Mouse (Mus musculus): ENCODE results near the gene Top3a. TPM values are rescaled to one million over a fixed set of nuclear protein-coding genes. Genes with fewer than 3 reads are reported as not detected.

The Top3a gene
- polyA plus RNA-seq, 1 experiment: 5.7 TPM

DNA sequence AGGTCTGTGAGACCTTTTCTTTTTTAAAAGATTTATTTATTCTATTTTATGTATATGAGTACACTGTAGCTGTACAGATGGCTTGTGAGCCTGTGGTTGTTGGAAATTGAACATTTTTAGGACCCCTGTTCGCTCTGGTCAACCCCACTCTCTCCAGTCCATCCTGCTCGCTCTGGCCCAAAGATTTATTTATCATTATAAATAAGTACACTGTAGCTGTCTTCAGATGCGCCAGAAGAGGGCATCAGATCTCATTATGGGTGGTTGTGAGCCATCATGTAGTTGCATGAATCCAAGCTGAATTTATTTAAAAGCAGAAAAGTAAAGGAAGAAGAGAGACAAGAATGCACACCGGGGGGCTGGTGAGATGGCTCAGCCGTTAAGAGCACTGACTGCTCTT lies 42.0 kb downstream of the Top3a start:
- Histone ChIP-seq H3K27me3 (ENCODE audit: control insufficient read depth, insufficient read depth, insufficient read length) (no peaks in the 10 kb centered on the region), H3ac (ENCODE audit: control insufficient read depth, insufficient read length) (no peak overlapping the region), H3K36me3 (ENCODE audit: control insufficient read depth, insufficient read depth) (peaks cover 5% of the 10 kb centered on the region), H3K4me2 (ENCODE audit: low read depth) (no peak overlapping the region), H3K79me2 (ENCODE audit: control insufficient read depth, insufficient read depth) (no peaks in the 10 kb centered on the region), H3K4me3 (no peak overlapping the region)
- TF ChIP-seq TCF12 (IDR thresholded peaks at IDR 0.05; ENCODE audit: insufficient read depth, poor library complexity, severe bottlenecking) (no peak), USF1 (IDR thresholded peaks at IDR 0.05; ENCODE audit: low read depth) (no peak), TCF3 (IDR thresholded peaks at IDR 0.05; ENCODE audit: insufficient read length, low read depth) (no peak), POLR2A (IDR thresholded peaks at IDR 0.05; ENCODE audit: insufficient read length, low read depth) (no peak), SRF (IDR thresholded peaks at IDR 0.05; ENCODE audit: control insufficient read depth, insufficient read length, low read depth) (no peak), CEBPB (IDR thresholded peaks at IDR 0.05; ENCODE audit: insufficient read depth, poor library complexity, severe bottlenecking) (no peak), REST (IDR thresholded peaks at IDR 0.05; ENCODE audit: insufficient read depth, insufficient read length) (no peak), MYOG (IDR thresholded peaks at IDR 0.05; ENCODE audit: control insufficient read depth in 1 of 3, insufficient read depth in 1 of 3, insufficient read length in 2 of 3, low read depth in 2 of 3) (no peak), MAX (IDR thresholded peaks at IDR 0.05; ENCODE audit: low read depth) (no peak)

DNA sequence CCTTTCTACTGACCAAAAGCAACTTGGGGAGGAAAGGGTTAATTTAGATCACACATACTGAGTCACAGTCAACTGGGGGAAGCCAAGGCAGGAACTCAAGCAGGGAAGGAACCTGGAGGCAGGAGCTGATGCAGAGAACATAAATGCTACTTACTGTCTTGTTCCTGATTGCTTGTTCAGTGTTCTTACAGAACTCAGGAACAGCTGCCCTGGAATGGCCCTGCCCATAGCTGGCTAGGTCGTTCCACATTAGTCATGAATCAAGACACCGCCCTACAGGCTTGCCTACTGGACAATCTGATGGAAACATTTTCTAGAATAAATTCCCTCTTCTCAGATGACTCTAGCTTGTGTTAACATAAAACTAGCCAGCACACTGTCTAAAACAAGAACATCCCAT lies 43.0 kb downstream of the Top3a start:
- Histone ChIP-seq H3K4me2 (ENCODE audit: low read depth) (no peak overlapping the region), H3K4me3 (no peak overlapping the region), H3K36me3 (ENCODE audit: control insufficient read depth, insufficient read depth) (peaks cover 5% of the 10 kb centered on the region), H3K27me3 (ENCODE audit: control insufficient read depth, insufficient read depth, insufficient read length) (no peaks in the 10 kb centered on the region), H3ac (ENCODE audit: control insufficient read depth, insufficient read length) (no peak overlapping the region), H3K79me2 (ENCODE audit: control insufficient read depth, insufficient read depth) (no peaks in the 10 kb centered on the region)
- peak in 1 of 3 experiments; percentile 69 for TF ChIP-seq MYOG (IDR thresholded peaks at IDR 0.05; ENCODE audit: control insufficient read depth in 1 of 3, insufficient read depth in 1 of 3, insufficient read length in 2 of 3, low read depth in 2 of 3)
- TF ChIP-seq REST (IDR thresholded peaks at IDR 0.05; ENCODE audit: insufficient read depth, insufficient read length): no peak
- TF ChIP-seq MYOD1 (IDR thresholded peaks at IDR 0.05; ENCODE audit: control insufficient read depth in 1 of 3, insufficient read length in 2 of 3, low read depth in 2 of 3): peak in 1 of 3 experiments; percentile 15
- TF ChIP-seq MAX (IDR thresholded peaks at IDR 0.05; ENCODE audit: low read depth): no peak
- no peak for TF ChIP-seq SRF (IDR thresholded peaks at IDR 0.05; ENCODE audit: control insufficient read depth, insufficient read length, low read depth)
- TF ChIP-seq POLR2AphosphoS2 (IDR thresholded peaks at IDR 0.05; ENCODE audit: insufficient read length, low read depth): peak; percentile 8
- no peak for TF ChIP-seq TCF3 (IDR thresholded peaks at IDR 0.05; ENCODE audit: insufficient read length, low read depth)
- no peak for TF ChIP-seq TCF12 (IDR thresholded peaks at IDR 0.05; ENCODE audit: insufficient read depth, poor library complexity, severe bottlenecking)
- no peak for TF ChIP-seq CEBPB (IDR thresholded peaks at IDR 0.05; ENCODE audit: insufficient read depth, poor library complexity, severe bottlenecking)
- no peak for TF ChIP-seq USF1 (IDR thresholded peaks at IDR 0.05; ENCODE audit: low read depth)
- no peak for TF ChIP-seq E2F4 (IDR thresholded peaks at IDR 0.05; ENCODE audit: insufficient read depth)
- no peak for TF ChIP-seq POLR2A (IDR thresholded peaks at IDR 0.05; ENCODE audit: insufficient read length, low read depth)

DNA sequence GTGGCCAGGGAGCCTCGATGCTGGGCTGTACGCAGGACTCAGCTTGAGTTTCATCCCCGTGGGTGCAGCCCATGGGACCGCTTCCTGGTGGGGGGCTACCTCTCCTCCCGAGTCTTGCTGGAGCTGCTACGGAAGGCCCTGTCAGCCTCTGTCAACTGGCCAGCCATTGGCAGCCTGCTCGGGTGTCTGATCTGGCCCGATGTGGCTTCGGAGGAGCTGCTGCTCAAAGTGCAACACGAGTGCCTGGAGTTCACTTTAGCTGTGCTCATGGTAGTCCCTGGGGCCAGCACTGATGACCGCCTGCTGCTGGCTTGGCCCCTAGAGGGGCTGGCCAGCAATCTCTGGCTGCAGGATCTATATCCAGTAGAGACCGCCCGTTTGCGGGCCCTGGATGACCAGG lies 45.9 kb downstream of the Top3a start:
- no peak for TF ChIP-seq SRF (IDR thresholded peaks at IDR 0.05; ENCODE audit: control insufficient read depth, insufficient read length, low read depth)
- TF ChIP-seq MYOD1 (IDR thresholded peaks at IDR 0.05; ENCODE audit: control insufficient read depth in 1 of 3, insufficient read length in 2 of 3, low read depth in 2 of 3): no peak
- no peak for TF ChIP-seq REST (IDR thresholded peaks at IDR 0.05; ENCODE audit: insufficient read depth, insufficient read length)
- no peak for TF ChIP-seq POLR2A (IDR thresholded peaks at IDR 0.05; ENCODE audit: insufficient read length, low read depth)
- TF ChIP-seq MAX (IDR thresholded peaks at IDR 0.05; ENCODE audit: low read depth): no peak
- Histone ChIP-seq H3ac (ENCODE audit: control insufficient read depth, insufficient read length) (no peak overlapping the region), H3K36me3 (ENCODE audit: control insufficient read depth, insufficient read depth) (peaks cover 5% of the 10 kb centered on the region), H3K27me3 (ENCODE audit: control insufficient read depth, insufficient read depth, insufficient read length) (no peaks in the 10 kb centered on the region), H3K4me2 (ENCODE audit: low read depth) (no peak overlapping the region), H3K4me3 (no peak overlapping the region), H3K79me2 (ENCODE audit: control insufficient read depth, insufficient read depth) (peaks cover under 1% of the 10 kb centered on the region)

DNA sequence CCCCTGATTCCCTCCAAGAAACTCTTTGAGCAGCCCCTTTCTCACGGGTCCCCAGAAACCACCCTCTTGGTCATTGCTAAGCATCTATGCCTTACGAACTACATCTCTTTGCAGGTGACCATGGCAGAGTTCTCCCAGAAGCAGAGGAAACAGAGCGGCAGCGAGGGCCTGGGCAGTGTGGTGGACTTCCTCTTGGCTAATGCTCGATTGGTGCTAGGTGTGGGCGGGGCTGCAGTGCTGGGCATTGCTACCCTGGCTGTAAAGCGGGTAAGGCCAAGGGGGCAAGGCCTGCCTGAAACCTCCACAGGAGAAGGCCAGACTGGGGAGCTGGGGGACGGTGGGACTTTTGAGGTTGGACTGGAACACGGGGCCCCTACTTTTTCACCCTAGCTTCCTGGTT lies 47.0 kb downstream of the Top3a start:
- Histone ChIP-seq H3K27me3 (ENCODE audit: control insufficient read depth, insufficient read depth, insufficient read length) (no peaks in the 10 kb centered on the region), H3K79me2 (ENCODE audit: control insufficient read depth, insufficient read depth) (peaks cover 7% of the 10 kb centered on the region), H3K4me2 (ENCODE audit: low read depth) (peak overlapping the region; percentile 100), H3ac (ENCODE audit: control insufficient read depth, insufficient read length) (no peak overlapping the region), H3K36me3 (ENCODE audit: control insufficient read depth, insufficient read depth) (peaks cover 5% of the 10 kb centered on the region), H3K4me3 (no peak overlapping the region)
- TF ChIP-seq E2F4 (IDR thresholded peaks at IDR 0.05; ENCODE audit: insufficient read depth) (no peak), SRF (IDR thresholded peaks at IDR 0.05; ENCODE audit: control insufficient read depth, insufficient read length, low read depth) (no peak), MYOG (IDR thresholded peaks at IDR 0.05; ENCODE audit: control insufficient read depth in 1 of 3, insufficient read depth in 1 of 3, insufficient read length in 2 of 3, low read depth in 2 of 3) (no peak), USF1 (IDR thresholded peaks at IDR 0.05; ENCODE audit: low read depth) (no peak), MYOD1 (IDR thresholded peaks at IDR 0.05; ENCODE audit: control insufficient read depth in 1 of 3, insufficient read length in 2 of 3, low read depth in 2 of 3) (no peak), TCF3 (IDR thresholded peaks at IDR 0.05; ENCODE audit: insufficient read length, low read depth) (no peak), CEBPB (IDR thresholded peaks at IDR 0.05; ENCODE audit: insufficient read depth, poor library complexity, severe bottlenecking) (no peak), MAX (IDR thresholded peaks at IDR 0.05; ENCODE audit: low read depth) (no peak), POLR2AphosphoS2 (IDR thresholded peaks at IDR 0.05; ENCODE audit: insufficient read length, low read depth) (no peak), REST (IDR thresholded peaks at IDR 0.05; ENCODE audit: insufficient read depth, insufficient read length) (no peak), POLR2A (IDR thresholded peaks at IDR 0.05; ENCODE audit: insufficient read length, low read depth) (no peak), TCF12 (IDR thresholded peaks at IDR 0.05; ENCODE audit: insufficient read depth, poor library complexity, severe bottlenecking) (no peak)

DNA sequence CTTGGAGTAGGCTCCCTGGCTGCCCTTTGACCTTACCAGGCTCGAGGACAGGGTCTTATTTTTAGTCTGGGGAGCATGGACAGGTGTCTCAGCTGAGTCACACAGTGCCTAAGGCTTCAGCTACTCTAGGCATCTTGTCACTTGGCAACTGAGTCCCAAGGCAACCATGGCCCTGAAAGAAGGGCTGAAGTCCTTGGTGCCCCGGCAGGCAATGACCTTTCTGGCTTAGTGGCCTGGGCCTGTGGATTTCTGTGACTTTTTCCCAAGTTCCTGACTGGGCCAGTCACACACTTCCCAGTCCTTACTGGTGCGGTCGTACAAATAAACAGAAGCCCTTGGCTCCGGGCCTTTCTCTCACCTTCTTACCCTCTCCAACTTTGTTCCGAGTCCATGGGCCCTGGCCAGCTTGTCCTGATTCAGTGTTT lies 47.9 kb downstream of the Top3a start:
- no peaks in the 10 kb centered on the region for H3K27me3 ChIP-seq (ENCODE audit: control insufficient read depth, insufficient read depth, insufficient read length)
- peaks cover 5% of the 10 kb centered on the region for H3K36me3 ChIP-seq (ENCODE audit: control insufficient read depth, insufficient read depth)
- peak overlapping the region; percentile 100 for H3K4me2 ChIP-seq (ENCODE audit: low read depth)
- H3K4me3 ChIP-seq: peak overlapping the region; percentile 74
- peaks cover 8% of the 10 kb centered on the region for H3K79me2 ChIP-seq (ENCODE audit: control insufficient read depth, insufficient read depth)
- TF ChIP-seq REST (IDR thresholded peaks at IDR 0.05; ENCODE audit: insufficient read depth, insufficient read length) (no peak), USF1 (IDR thresholded peaks at IDR 0.05; ENCODE audit: low read depth) (no peak), E2F4 (IDR thresholded peaks at IDR 0.05; ENCODE audit: insufficient read depth) (no peak), MAX (IDR thresholded peaks at IDR 0.05; ENCODE audit: low read depth) (no peak), TCF3 (IDR thresholded peaks at IDR 0.05; ENCODE audit: insufficient read length, low read depth) (no peak), CEBPB (IDR thresholded peaks at IDR 0.05; ENCODE audit: insufficient read depth, poor library complexity, severe bottlenecking) (no peak), MYOG (IDR thresholded peaks at IDR 0.05; ENCODE audit: control insufficient read depth in 1 of 3, insufficient read depth in 1 of 3, insufficient read length in 2 of 3, low read depth in 2 of 3) (peak in 2 of 3 experiments; percentile 74 to 82), POLR2A (IDR thresholded peaks at IDR 0.05; ENCODE audit: insufficient read length, low read depth) (no peak), MYOD1 (IDR thresholded peaks at IDR 0.05; ENCODE audit: control insufficient read depth in 1 of 3, insufficient read length in 2 of 3, low read depth in 2 of 3) (peak in 2 of 3 experiments; percentile 58 to 89), SRF (IDR thresholded peaks at IDR 0.05; ENCODE audit: control insufficient read depth, insufficient read length, low read depth) (no peak), POLR2AphosphoS2 (IDR thresholded peaks at IDR 0.05; ENCODE audit: insufficient read length, low read depth) (no peak), TCF12 (IDR thresholded peaks at IDR 0.05; ENCODE audit: insufficient read depth, poor library complexity, severe bottlenecking) (no peak)
- H3ac ChIP-seq (ENCODE audit: control insufficient read depth, insufficient read length): no peak overlapping the region

Measured in myocyte (in vitro differentiated cells).